Mouse (Mus musculus): Measurements from ENCODE around the gene 4930523C07Rik. TPM values are rescaled to one million over a fixed set of nuclear protein-coding genes. Genes with fewer than 3 reads are reported as not detected.
A peak's percentile ranks its signal among the peaks of the same experiment; 100 is the strongest.

Gene 4930523C07Rik
- polyA plus RNA-seq, 1 experiment from 2014 or later = 10.5 TPM

- Histone ChIP-seq H3K27me3 (replicated peaks) (no peaks in the 10 kb centered on the region), H3K9ac (no peak overlapping the region), H3K4me3 (replicated peaks) (no peak overlapping the region), H3K27ac (no peak overlapping the region), H3K4me2 (replicated peaks) (no peak overlapping the region), H3K4me1 (replicated peaks) (no peaks in the 10 kb centered on the region), H3K36me3 (no peaks in the 10 kb centered on the region), H3K9me3 (no peaks in the 10 kb centered on the region)
- no peak for ATAC-seq
- WGBS = 70% methylated on average over 5 of the region's 5 CpGs
Measured at GRCm38 (mm10) chr1:160049131-160049880, 5.1 kb downstream of the 4930523C07Rik start.

DNA sequence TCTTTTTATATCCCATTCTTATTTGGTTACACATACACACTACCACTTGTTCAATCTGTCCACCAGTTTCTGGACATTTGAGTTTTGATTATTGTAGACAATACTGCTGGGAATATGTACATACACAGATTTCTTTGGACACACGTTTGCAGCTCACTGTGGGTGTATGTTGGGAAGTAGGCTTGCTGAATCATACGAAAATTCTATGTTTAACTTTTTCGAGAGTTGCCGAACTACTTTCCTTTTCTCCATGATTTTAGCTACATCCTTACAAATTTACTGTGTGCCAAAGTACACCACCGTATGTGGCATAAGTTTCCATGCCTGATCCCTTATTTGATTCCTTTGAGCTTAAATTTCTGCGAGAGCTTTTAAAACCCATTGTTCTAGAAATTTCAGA lies 6.7 kb downstream of the 4930523C07Rik start:
- no peak overlapping the region for H3K4me3 ChIP-seq (replicated peaks)
- no peak overlapping the region for H3K4me2 ChIP-seq (replicated peaks)
- 91% methylated on average over 6 of the region's 6 CpGs for WGBS
- H3K27ac ChIP-seq = no peak overlapping the region
- no peaks in the 10 kb centered on the region for H3K4me1 ChIP-seq (replicated peaks)
- H3K27me3 ChIP-seq (replicated peaks) = no peaks in the 10 kb centered on the region
- no peak for ATAC-seq
- H3K9me3 ChIP-seq = no peaks in the 10 kb centered on the region
- no peaks in the 10 kb centered on the region for H3K36me3 ChIP-seq
- H3K9ac ChIP-seq = no peak overlapping the region

- WGBS = 83% methylated on average over 2 of the region's 2 CpGs
- no peak overlapping the region for H3K9ac ChIP-seq
- no peak for ATAC-seq
Measured at GRCm38 (mm10) chr1:160052556-160053315, 8.6 kb downstream of the 4930523C07Rik start.

GRCm38 (mm10) chr1:160053510-160054305 lies 9.5 kb downstream of the 4930523C07Rik start:
- Histone ChIP-seq H3K4me1 (replicated peaks) (no peaks in the 10 kb centered on the region), H3K27me3 (replicated peaks) (no peaks in the 10 kb centered on the region), H3K4me3 (replicated peaks) (no peak overlapping the region), H3K4me2 (replicated peaks) (no peak overlapping the region), H3K9me3 (no peaks in the 10 kb centered on the region), H3K27ac (no peak overlapping the region), H3K36me3 (no peaks in the 10 kb centered on the region), H3K9ac (no peak overlapping the region)
- WGBS = 79% methylated on average over 5 of the region's 5 CpGs
- ATAC-seq = peak; percentile 55; the same call in 1 of the 2 replicates

More at GRCm38 (mm10) chr1:160052556-160053315, 8.6 kb downstream of the 4930523C07Rik start:
- Histone ChIP-seq H3K4me3 (replicated peaks) (no peak overlapping the region), H3K4me2 (replicated peaks) (no peak overlapping the region), H3K36me3 (no peaks in the 10 kb centered on the region), H3K27me3 (replicated peaks) (no peaks in the 10 kb centered on the region), H3K9me3 (no peaks in the 10 kb centered on the region), H3K4me1 (replicated peaks) (no peaks in the 10 kb centered on the region), H3K27ac (no peak overlapping the region)

DNA sequence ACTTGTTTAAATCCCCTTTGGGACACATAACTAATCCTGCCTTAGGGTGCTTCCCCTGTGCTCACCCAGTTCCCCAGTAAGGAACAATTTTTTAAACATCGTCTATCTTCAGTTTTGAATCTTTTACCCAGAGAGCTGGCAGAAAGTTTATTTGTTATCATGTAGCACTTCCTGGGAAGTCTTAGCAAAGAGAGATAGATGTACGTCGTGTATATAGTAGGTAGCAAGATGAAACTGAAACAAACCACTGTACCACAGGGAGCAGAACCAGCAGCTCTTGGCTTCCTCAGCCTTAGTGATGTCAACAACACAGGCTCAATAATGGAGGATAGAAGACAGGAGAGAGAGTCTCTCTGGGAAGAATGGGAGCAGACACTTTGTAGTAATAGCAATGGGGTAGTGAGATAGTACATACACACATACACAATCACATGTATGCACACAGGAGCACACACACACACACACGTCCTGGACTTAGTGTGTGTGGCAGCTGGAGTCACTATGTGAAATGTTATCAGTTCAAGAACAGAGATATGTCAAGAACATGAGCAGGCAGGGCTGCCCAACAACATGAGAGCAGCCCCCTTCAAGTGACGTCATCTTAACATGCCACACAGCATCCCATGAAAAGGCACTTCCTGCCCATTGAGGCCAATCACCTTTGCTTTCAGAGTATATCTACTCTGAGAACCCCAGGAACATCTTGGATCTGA lies 10.3 kb downstream of the 4930523C07Rik start:
- no peak overlapping the region for H3K4me3 ChIP-seq (replicated peaks)
- ATAC-seq = no peak
- H3K4me1 ChIP-seq (replicated peaks) = no peaks in the 10 kb centered on the region
- WGBS = 67% methylated on average over 5 of the region's 5 CpGs
- no peaks in the 10 kb centered on the region for H3K27me3 ChIP-seq (replicated peaks)
- H3K27ac ChIP-seq = no peak overlapping the region
- no peaks in the 10 kb centered on the region for H3K36me3 ChIP-seq
- H3K9ac ChIP-seq = no peak overlapping the region
- H3K9me3 ChIP-seq = no peaks in the 10 kb centered on the region
- H3K4me2 ChIP-seq (replicated peaks) = no peak overlapping the region

DNA sequence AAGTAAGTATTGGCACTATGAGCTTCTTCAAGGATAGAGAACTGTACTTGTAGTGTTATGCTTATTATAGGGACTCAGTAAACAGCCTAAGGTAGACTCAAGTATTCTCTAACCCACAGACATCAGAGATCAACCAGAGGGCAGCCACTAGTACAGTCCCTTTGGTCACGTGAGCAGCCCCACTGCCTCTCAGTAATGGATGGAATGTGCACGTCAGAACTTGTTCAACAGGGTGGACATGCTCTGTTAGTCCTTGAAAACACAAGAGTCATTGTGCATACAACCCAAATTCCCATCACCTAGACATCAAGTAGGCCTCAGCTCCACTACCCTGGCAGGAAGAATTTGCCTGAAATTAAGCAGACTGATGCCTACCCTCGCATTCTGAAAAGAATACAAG lies 13.5 kb downstream of the 4930523C07Rik start:
- H3K4me1 ChIP-seq (replicated peaks) = no peaks in the 10 kb centered on the region
- no peak overlapping the region for H3K9ac ChIP-seq
- H3K4me2 ChIP-seq (replicated peaks) = no peak overlapping the region
- no peak for ATAC-seq
- H3K9me3 ChIP-seq = no peaks in the 10 kb centered on the region
- H3K36me3 ChIP-seq = no peaks in the 10 kb centered on the region
- no peaks in the 10 kb centered on the region for H3K27me3 ChIP-seq (replicated peaks)
- WGBS = 63% methylated on average over 3 of the region's 3 CpGs
- H3K27ac ChIP-seq = no peak overlapping the region
- no peak overlapping the region for H3K4me3 ChIP-seq (replicated peaks)

- Histone ChIP-seq H3K9me3 (no peaks in the 10 kb centered on the region), H3K9ac (no peak overlapping the region), H3K4me1 (replicated peaks) (no peaks in the 10 kb centered on the region), H3K27ac (no peak overlapping the region), H3K27me3 (replicated peaks) (no peaks in the 10 kb centered on the region), H3K36me3 (no peaks in the 10 kb centered on the region), H3K4me2 (replicated peaks) (no peak overlapping the region), H3K4me3 (replicated peaks) (no peak overlapping the region)
- WGBS = 81% methylated on average over 1 of the region's 1 CpGs
- ATAC-seq = no peak
Measured at GRCm38 (mm10) chr1:160059908-160060307, 15.7 kb downstream of the 4930523C07Rik start.

DNA sequence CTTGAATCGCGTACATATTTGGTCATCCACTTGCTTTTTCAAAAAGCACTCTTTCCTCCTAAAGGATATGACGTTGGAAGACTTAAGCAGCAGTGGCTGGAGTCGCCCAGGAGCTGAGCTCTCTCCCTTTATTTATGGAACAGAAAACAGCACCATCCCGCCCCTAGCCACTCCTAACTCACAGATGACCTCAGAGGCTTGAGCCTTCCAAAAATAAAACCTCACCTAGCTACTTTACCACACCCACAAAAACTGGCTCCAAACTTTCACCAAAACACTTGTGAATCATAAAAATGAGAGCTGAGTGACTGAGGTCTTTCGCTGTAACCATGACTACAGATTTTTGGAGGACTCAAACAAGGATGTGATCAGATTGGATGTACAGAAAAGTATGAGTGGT lies 16.4 kb downstream of the 4930523C07Rik start:
- Histone ChIP-seq H3K4me2 (replicated peaks) (no peak overlapping the region), H3K9me3 (no peaks in the 10 kb centered on the region), H3K4me1 (replicated peaks) (no peaks in the 10 kb centered on the region), H3K9ac (no peak overlapping the region), H3K27me3 (replicated peaks) (no peaks in the 10 kb centered on the region), H3K27ac (no peak overlapping the region), H3K4me3 (replicated peaks) (no peak overlapping the region), H3K36me3 (no peaks in the 10 kb centered on the region)
- no peak for ATAC-seq
- WGBS = 61% methylated on average over 6 of the region's 6 CpGs

DNA sequence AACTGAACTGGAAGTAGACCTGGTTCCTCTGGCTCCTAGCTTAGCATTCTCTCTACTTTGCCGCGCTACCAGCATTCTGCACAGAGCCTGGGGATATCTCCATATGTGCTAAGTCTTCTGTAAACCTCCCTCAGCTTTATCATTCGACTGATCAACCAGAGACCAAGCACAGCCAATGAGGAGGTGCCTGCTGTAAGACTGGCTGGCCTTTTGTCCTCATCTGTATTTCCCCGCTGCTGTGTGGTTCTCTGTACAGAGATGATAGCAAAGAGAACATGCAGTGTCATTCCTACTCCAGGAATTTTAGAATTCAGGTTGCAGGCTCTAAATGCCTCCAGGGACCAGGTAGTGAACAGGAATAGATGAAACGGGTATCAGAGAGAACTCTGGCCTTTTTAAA lies 17.1 kb downstream of the 4930523C07Rik start:
- Histone ChIP-seq H3K4me1 (replicated peaks) (no peaks in the 10 kb centered on the region), H3K27ac (no peak overlapping the region)

GRCm38 (mm10) chr1:160061725-160062366 lies 17.7 kb downstream of the 4930523C07Rik start:
- WGBS = 50% methylated on average over 3 of the region's 3 CpGs
- no peak overlapping the region for H3K4me2 ChIP-seq (replicated peaks)
- H3K4me1 ChIP-seq (replicated peaks) = no peaks in the 10 kb centered on the region
- H3K4me3 ChIP-seq (replicated peaks) = no peak overlapping the region
- no peak overlapping the region for H3K27ac ChIP-seq
- ATAC-seq = no peak
- H3K9me3 ChIP-seq = no peaks in the 10 kb centered on the region
- H3K27me3 ChIP-seq (replicated peaks) = no peaks in the 10 kb centered on the region
- H3K36me3 ChIP-seq = no peaks in the 10 kb centered on the region
- H3K9ac ChIP-seq = no peak overlapping the region

More for the DNA sequence above, 17.1 kb downstream of the 4930523C07Rik start:
- Histone ChIP-seq H3K36me3 (no peaks in the 10 kb centered on the region), H3K4me3 (replicated peaks) (no peak overlapping the region), H3K9ac (no peak overlapping the region), H3K27me3 (replicated peaks) (no peaks in the 10 kb centered on the region), H3K9me3 (no peaks in the 10 kb centered on the region), H3K4me2 (replicated peaks) (no peak overlapping the region)
- 77% methylated on average over 5 of the region's 5 CpGs for WGBS
- ATAC-seq = peak; percentile 49; the same call in 1 of the 2 replicates

GRCm38 (mm10) chr1:160064547-160065144 lies 20.5 kb downstream of the 4930523C07Rik start:
- no peaks in the 10 kb centered on the region for H3K4me1 ChIP-seq (replicated peaks)
- H3K36me3 ChIP-seq = no peaks in the 10 kb centered on the region
- H3K27ac ChIP-seq = no peak overlapping the region
- H3K27me3 ChIP-seq (replicated peaks) = no peaks in the 10 kb centered on the region
- H3K9ac ChIP-seq = no peak overlapping the region
- no peaks in the 10 kb centered on the region for H3K9me3 ChIP-seq
- ATAC-seq = peak; percentile 86
- WGBS = 76% methylated on average over 7 of the region's 7 CpGs
- no peak overlapping the region for H3K4me3 ChIP-seq (replicated peaks)
- H3K4me2 ChIP-seq (replicated peaks) = no peak overlapping the region
